Mouse (Mus musculus): ENCODE results near the gene Tppp3. TPM values are rescaled to one million over a fixed set of nuclear protein-coding genes. Genes with fewer than 3 reads are reported as not detected.

Tppp3 gene
- polyA plus RNA-seq, 1 experiment = 19.3 TPM

DNA sequence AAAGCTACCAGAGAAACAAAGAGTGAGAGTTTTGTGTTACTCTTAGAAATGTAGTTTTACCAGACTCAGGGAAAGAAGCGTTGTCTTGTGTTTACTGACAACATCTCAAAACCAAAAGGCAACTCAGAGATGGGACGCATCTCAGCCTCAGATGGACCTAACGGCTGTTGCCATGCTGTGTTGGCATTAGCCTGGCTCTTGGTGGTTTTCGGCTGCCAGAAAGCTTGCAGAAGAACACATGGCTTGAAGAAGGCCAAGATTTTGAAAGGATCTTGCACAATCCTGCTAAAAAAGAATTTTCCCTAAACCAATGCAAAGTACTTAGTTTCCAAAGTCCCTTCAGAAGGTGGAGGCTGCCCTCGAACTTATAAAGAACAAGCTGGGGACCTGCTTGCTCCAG lies 28.7 kb downstream of the Tppp3 start:
- WGBS = 90% methylated on average over 5 of the region's 5 CpGs
- Histone ChIP-seq H3K27me3 (replicated peaks; ENCODE audit: control insufficient read depth, insufficient read depth, low read length) (no peaks in the 10 kb centered on the region; the same call in 1 of the 2 replicates), H3K4me3 (ENCODE audit: insufficient read depth, low read depth, low read length) (no peak overlapping the region), H3K27ac (ENCODE audit: insufficient read depth, low read depth, low read length) (no peak overlapping the region), H3K4me1 (ENCODE audit: control insufficient read depth, insufficient read depth, low read length) (no peaks in the 10 kb centered on the region), H3K36me3 (ENCODE audit: control insufficient read depth, insufficient read depth, low read length) (no peaks in the 10 kb centered on the region)
- DNase-seq = no peak
- TF ChIP-seq CTCF (conservative IDR thresholded peaks at IDR 0.05; ENCODE audit: insufficient read depth, insufficient read length, low read depth, low read length) (no peak), POLR2A (IDR thresholded peaks at IDR 0.05; ENCODE audit: low read depth, low read length) (no peak)

DNA sequence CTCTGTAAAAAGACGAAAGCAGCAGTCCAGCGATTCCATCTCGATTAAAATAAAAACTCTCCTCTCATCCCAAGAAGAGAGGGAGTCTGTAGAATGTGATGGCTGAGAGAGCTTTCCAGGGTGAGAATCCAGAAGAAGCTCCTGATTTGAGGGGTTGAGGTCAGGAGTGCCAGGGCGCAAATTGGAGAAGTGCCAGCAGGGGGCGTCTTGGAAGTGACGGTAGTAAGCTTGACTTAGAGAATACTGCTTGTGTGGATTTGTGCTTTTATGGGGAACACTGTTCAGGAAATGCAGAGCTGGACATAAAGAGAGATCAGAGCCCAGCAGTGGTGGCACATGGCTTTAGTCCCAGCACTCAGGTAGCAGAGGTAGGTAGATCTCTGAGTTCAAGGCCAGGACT lies 29.9 kb downstream of the Tppp3 start:
- TF ChIP-seq POLR2A (IDR thresholded peaks at IDR 0.05; ENCODE audit: low read depth, low read length) = no peak
- TF ChIP-seq CTCF (conservative IDR thresholded peaks at IDR 0.05; ENCODE audit: insufficient read depth, insufficient read length, low read depth, low read length) = no peak; the same call in 1 of the 2 replicates
- H3K27me3 ChIP-seq (replicated peaks; ENCODE audit: control insufficient read depth, insufficient read depth, low read length) = no peaks in the 10 kb centered on the region; the same call in 1 of the 2 replicates
- 13% methylated on average over 6 of the region's 6 CpGs for WGBS
- no peaks in the 10 kb centered on the region for H3K36me3 ChIP-seq (ENCODE audit: control insufficient read depth, insufficient read depth, low read length)
- DNase-seq = peak; percentile 23
- no peak overlapping the region for H3K27ac ChIP-seq (ENCODE audit: insufficient read depth, low read depth, low read length)
- H3K4me3 ChIP-seq (ENCODE audit: insufficient read depth, low read depth, low read length) = no peak overlapping the region
- no peaks in the 10 kb centered on the region for H3K4me1 ChIP-seq (ENCODE audit: control insufficient read depth, insufficient read depth, low read length)

- WGBS = 59% methylated on average over 5 of the region's 5 CpGs
These were observed 32.5 kb downstream of the Tppp3 start for GRCm38 (mm10) chr8:105438865-105439264.

DNA sequence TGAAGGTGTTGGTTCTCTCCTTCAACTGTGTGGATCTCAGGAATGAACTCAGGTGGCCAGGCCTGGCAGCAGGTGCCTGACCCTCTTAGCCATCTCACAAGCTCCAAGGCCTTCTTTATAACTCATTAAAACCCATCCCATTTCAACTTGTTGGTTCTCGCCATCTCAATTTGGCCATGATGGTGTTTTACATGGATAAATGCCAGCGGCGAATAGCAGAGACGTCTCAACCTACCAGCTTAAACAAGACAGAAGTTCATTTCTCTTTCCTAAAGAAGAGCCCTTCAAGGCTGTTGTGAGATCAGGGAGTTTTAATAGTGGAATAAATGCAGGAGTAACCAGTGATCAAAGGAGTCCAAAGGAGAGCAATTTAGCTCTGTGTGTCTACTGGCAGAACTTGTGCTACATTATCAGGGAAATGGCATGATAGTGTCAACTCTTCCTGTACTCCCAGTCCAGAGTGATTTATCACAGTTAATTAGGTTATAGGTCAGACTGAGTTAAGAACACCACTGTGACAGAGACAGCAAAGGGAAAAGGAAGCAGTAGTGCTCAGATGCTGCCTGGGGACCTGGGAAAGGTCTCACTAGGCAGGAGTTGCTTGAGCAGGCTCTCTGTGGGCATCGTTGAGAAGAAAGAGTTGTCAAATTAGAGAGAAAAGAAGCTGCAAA lies 34.1 kb downstream of the Tppp3 start:
- TF ChIP-seq POLR2A (IDR thresholded peaks at IDR 0.05; ENCODE audit: low read depth, low read length) = no peak
- no peak for TF ChIP-seq CTCF (conservative IDR thresholded peaks at IDR 0.05; ENCODE audit: insufficient read depth, insufficient read length, low read depth, low read length)
- H3K27ac ChIP-seq (ENCODE audit: insufficient read depth, low read depth, low read length) = no peak overlapping the region
- WGBS = 71% methylated on average over 5 of the region's 5 CpGs

More at GRCm38 (mm10) chr8:105438865-105439264, 32.5 kb downstream of the Tppp3 start:
- H3K27ac ChIP-seq (ENCODE audit: insufficient read depth, low read depth, low read length) = no peak overlapping the region
- H3K27me3 ChIP-seq (replicated peaks; ENCODE audit: control insufficient read depth, insufficient read depth, low read length) = no peaks in the 10 kb centered on the region; the same call in 1 of the 2 replicates
- peak; percentile 48 for TF ChIP-seq CTCF (conservative IDR thresholded peaks at IDR 0.05; ENCODE audit: insufficient read depth, insufficient read length, low read depth, low read length)
- TF ChIP-seq POLR2A (IDR thresholded peaks at IDR 0.05; ENCODE audit: low read depth, low read length) = no peak
- DNase-seq = peak; percentile 32
- no peak overlapping the region for H3K4me3 ChIP-seq (ENCODE audit: insufficient read depth, low read depth, low read length)
- no peaks in the 10 kb centered on the region for H3K36me3 ChIP-seq (ENCODE audit: control insufficient read depth, insufficient read depth, low read length)
- no peaks in the 10 kb centered on the region for H3K4me1 ChIP-seq (ENCODE audit: control insufficient read depth, insufficient read depth, low read length)

DNA sequence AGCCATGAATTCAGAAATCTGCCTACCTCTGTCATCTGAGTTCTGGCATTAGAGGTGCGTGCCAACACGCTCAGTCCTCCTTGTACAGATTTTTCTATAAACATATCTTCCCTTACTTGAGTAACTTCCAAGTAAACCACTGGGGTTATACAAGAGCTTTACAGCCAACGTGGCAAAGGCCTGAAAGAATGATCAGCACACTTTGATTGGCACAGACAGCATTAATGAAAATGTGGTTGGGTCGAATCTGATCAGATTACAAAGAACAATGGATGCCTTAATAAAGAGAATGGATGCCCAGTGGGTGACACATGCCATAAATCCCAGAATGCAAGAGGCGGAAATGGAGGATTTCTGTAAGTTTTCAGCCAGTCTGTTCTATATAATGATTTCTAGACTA lies 35.1 kb downstream of the Tppp3 start:
- DNase-seq = no peak

More for the DNA sequence above, 34.1 kb downstream of the Tppp3 start:
- no peak overlapping the region for H3K4me3 ChIP-seq (ENCODE audit: insufficient read depth, low read depth, low read length)
- H3K36me3 ChIP-seq (ENCODE audit: control insufficient read depth, insufficient read depth, low read length) = no peaks in the 10 kb centered on the region
- no peaks in the 10 kb centered on the region for H3K4me1 ChIP-seq (ENCODE audit: control insufficient read depth, insufficient read depth, low read length)
- no peaks in the 10 kb centered on the region for H3K27me3 ChIP-seq (replicated peaks; ENCODE audit: control insufficient read depth, insufficient read depth, low read length)
- DNase-seq = no peak

DNA sequence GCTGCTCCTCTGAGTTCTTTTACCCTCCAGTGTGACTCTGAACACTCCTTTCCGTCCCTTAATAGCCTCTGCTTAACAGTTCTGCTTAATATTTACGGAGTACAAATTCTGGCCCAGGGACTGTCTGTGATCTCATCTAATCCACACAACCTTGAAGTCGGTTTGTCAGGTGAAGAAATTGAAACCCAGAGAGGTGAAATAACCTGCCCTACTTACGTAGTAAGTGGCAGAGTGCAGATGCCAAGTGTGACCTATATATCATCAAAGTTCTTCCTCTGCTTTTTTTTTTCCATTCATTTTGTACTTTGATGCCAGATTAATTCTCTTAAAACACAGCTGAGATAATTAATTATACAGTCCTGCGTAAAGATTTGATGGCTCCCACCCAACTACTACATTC lies 37.2 kb downstream of the Tppp3 start:
- no peak for DNase-seq
- Histone ChIP-seq H3K36me3 (ENCODE audit: control insufficient read depth, insufficient read depth, low read length) (no peaks in the 10 kb centered on the region), H3K27ac (ENCODE audit: insufficient read depth, low read depth, low read length) (no peak overlapping the region), H3K4me1 (ENCODE audit: control insufficient read depth, insufficient read depth, low read length) (no peaks in the 10 kb centered on the region), H3K27me3 (replicated peaks; ENCODE audit: control insufficient read depth, insufficient read depth, low read length) (no peaks in the 10 kb centered on the region), H3K4me3 (ENCODE audit: insufficient read depth, low read depth, low read length) (no peak overlapping the region)
- TF ChIP-seq CTCF (conservative IDR thresholded peaks at IDR 0.05; ENCODE audit: insufficient read depth, insufficient read length, low read depth, low read length) (no peak), POLR2A (IDR thresholded peaks at IDR 0.05; ENCODE audit: low read depth, low read length) (no peak)
- WGBS = 46% methylated on average over 5 of the region's 5 CpGs

More for the DNA sequence above, 35.1 kb downstream of the Tppp3 start:
- H3K27ac ChIP-seq (ENCODE audit: insufficient read depth, low read depth, low read length) = no peak overlapping the region
- WGBS = 75% methylated on average over 5 of the region's 5 CpGs
- H3K4me3 ChIP-seq (ENCODE audit: insufficient read depth, low read depth, low read length) = no peak overlapping the region
- H3K4me1 ChIP-seq (ENCODE audit: control insufficient read depth, insufficient read depth, low read length) = no peaks in the 10 kb centered on the region
- no peaks in the 10 kb centered on the region for H3K36me3 ChIP-seq (ENCODE audit: control insufficient read depth, insufficient read depth, low read length)
- no peaks in the 10 kb centered on the region for H3K27me3 ChIP-seq (replicated peaks; ENCODE audit: control insufficient read depth, insufficient read depth, low read length)
- TF ChIP-seq CTCF (conservative IDR thresholded peaks at IDR 0.05; ENCODE audit: insufficient read depth, insufficient read length, low read depth, low read length) (no peak), POLR2A (IDR thresholded peaks at IDR 0.05; ENCODE audit: low read depth, low read length) (no peak)

GRCm38 (mm10) chr8:105433511-105433910 lies 37.8 kb downstream of the Tppp3 start:
- H3K4me1 ChIP-seq (ENCODE audit: control insufficient read depth, insufficient read depth, low read length) = no peaks in the 10 kb centered on the region
- DNase-seq = no peak
- H3K36me3 ChIP-seq (ENCODE audit: control insufficient read depth, insufficient read depth, low read length) = no peaks in the 10 kb centered on the region
- 62% methylated on average over 5 of the region's 5 CpGs for WGBS
- no peaks in the 10 kb centered on the region for H3K27me3 ChIP-seq (replicated peaks; ENCODE audit: control insufficient read depth, insufficient read depth, low read length)
- no peak overlapping the region for H3K4me3 ChIP-seq (ENCODE audit: insufficient read depth, low read depth, low read length)
- TF ChIP-seq CTCF (conservative IDR thresholded peaks at IDR 0.05; ENCODE audit: insufficient read depth, insufficient read length, low read depth, low read length) (no peak), POLR2A (IDR thresholded peaks at IDR 0.05; ENCODE audit: low read depth, low read length) (no peak)
- no peak overlapping the region for H3K27ac ChIP-seq (ENCODE audit: insufficient read depth, low read depth, low read length)

Measured in kidney, adult 2 months (tissue).